Mouse (Mus musculus) adrenal gland, adult 8-10 months (tissue): ENCODE results near the gene Ccdc102a. TPM values are rescaled to one million over a fixed set of nuclear protein-coding genes. Genes with fewer than 3 reads are reported as not detected.

ENCODE experiments used
- DNase-seq: peaks from one replicate; pipeline ENCODE4 v3.0.0; 2022
- total RNA-seq, 4 experiments: library from RNA; stranded (reverse); gene quantifications; 2 replicates each; pipeline ENCODE4 v1.2.4; 2022

Ccdc102a gene
- total RNA-seq, 4 experiments from 2014 or later: 6.9 to 11.1 (median 8.6) TPM

- no peak for DNase-seq
Observed at GRCm38 (mm10) chr8:94919256-94919655, 1.4 kb upstream of the Ccdc102a start.

- peak; percentile 92 for DNase-seq
Observed at GRCm38 (mm10) chr8:94917352-94917751, 546 bp downstream of the Ccdc102a start.

- DNase-seq: no peak
Observed at GRCm38 (mm10) chr8:94916960-94917324, 956 bp downstream of the Ccdc102a start.

- no peak for DNase-seq
Observed at GRCm38 (mm10) chr8:94916311-94916959, 1.5 kb downstream of the Ccdc102a start.

- no peak for DNase-seq
Observed at GRCm38 (mm10) chr8:94914701-94915101, 3.2 kb downstream of the Ccdc102a start.

- no peak for DNase-seq
Observed at GRCm38 (mm10) chr8:94914256-94914655, 3.6 kb downstream of the Ccdc102a start.

- DNase-seq: peak; percentile 55
Observed at GRCm38 (mm10) chr8:94913061-94913660, 4.7 kb downstream of the Ccdc102a start.

GRCm38 (mm10) chr8:94908847-94909246 lies 9.1 kb downstream of the Ccdc102a start:
- DNase-seq: peak; percentile 75

- DNase-seq: no peak
Observed at GRCm38 (mm10) chr8:94907591-94908300, 10.2 kb downstream of the Ccdc102a start.

- DNase-seq: peak; percentile 85
Observed at GRCm38 (mm10) chr8:94904450-94905175, 13.3 kb downstream of the Ccdc102a start.

- DNase-seq: no peak
Observed at GRCm38 (mm10) chr8:94903709-94904108, 14.2 kb downstream of the Ccdc102a start.

GRCm38 (mm10) chr8:94901031-94901430 lies 16.9 kb downstream of the Ccdc102a start:
- DNase-seq: no peak

- DNase-seq: no peak
Observed at GRCm38 (mm10) chr8:94900617-94901016, 17.3 kb downstream of the Ccdc102a start.

GRCm38 (mm10) chr8:94899262-94899661 lies 18.6 kb downstream of the Ccdc102a start:
- no peak for DNase-seq

GRCm38 (mm10) chr8:94892917-94893316 lies 25.0 kb downstream of the Ccdc102a start:
- DNase-seq: no peak

- no peak for DNase-seq
Observed at GRCm38 (mm10) chr8:94888383-94889036, 29.4 kb downstream of the Ccdc102a start.

- DNase-seq: no peak
Observed at GRCm38 (mm10) chr8:94880742-94881141, 37.2 kb downstream of the Ccdc102a start.

- no peak for DNase-seq
Observed at GRCm38 (mm10) chr8:94876820-94877219, 41.1 kb downstream of the Ccdc102a start.

GRCm38 (mm10) chr8:94876197-94876730 lies 41.6 kb downstream of the Ccdc102a start, which contains the start of gene Dok4:
Gene Dok4 (minus strand): TSS chr8:94876330.
- DNase-seq: peak; percentile 78

- DNase-seq: no peak
Observed at GRCm38 (mm10) chr8:94875871-94876150, 42.1 kb downstream of the Ccdc102a start.

GRCm38 (mm10) chr8:94875096-94875870 lies 42.6 kb downstream of the Ccdc102a start:
- no peak for DNase-seq

- DNase-seq: no peak
Observed at GRCm38 (mm10) chr8:94874358-94874757, 43.5 kb downstream of the Ccdc102a start.
